Mouse (Mus musculus) lung, adult 18-20 months (tissue): ENCODE measurements around the gene Rac2.

Source experiments
- DNase-seq, 2 experiments: peaks; one replicate each; pipeline ENCODE4 v3.0.0; 2022; ENCODE audit warnings: mixed read lengths in 2 of 2

The Rac2 gene

GRCm38 (mm10) chr15:78518221-78518620 is 54.4 kb downstream of the Rac2 start:
- no peak for DNase-seq

- DNase-seq = no peak
Measured at GRCm38 (mm10) chr15:78515759-78516158, 56.8 kb downstream of the Rac2 start.

GRCm38 (mm10) chr15:78514393-78515146 is 58.0 kb downstream of the Rac2 start:
- DNase-seq = peak; percentile 74 to 78

GRCm38 (mm10) chr15:78513019-78513418 is 59.6 kb downstream of the Rac2 start:
- DNase-seq = no peak

GRCm38 (mm10) chr15:78511951-78512350 is 60.6 kb downstream of the Rac2 start:
- no peak for DNase-seq

- DNase-seq = no peak
Measured at GRCm38 (mm10) chr15:78510736-78511135, 61.8 kb downstream of the Rac2 start.

- DNase-seq = no peak
Measured at GRCm38 (mm10) chr15:78510121-78510576, 62.4 kb downstream of the Rac2 start.

GRCm38 (mm10) chr15:78509297-78509899 is 63.2 kb downstream of the Rac2 start:
- DNase-seq = no peak
